Mouse (Mus musculus) adrenal gland, adult (tissue): ENCODE measurements at regions not wholly inside any gene's neighbourhood (a gene's known extent, or its start where the extent isn't known, plus 50 kb on each side); places are given as distances from the start of the nearest gene placed in this dataset.

Experiments
- DNase-seq, 2 experiments: peaks; one replicate each; pipeline ENCODE4 v3.0.0; 2022 to 2023; ENCODE audit warnings: low spot score in 1 of 2; ENCODE audit not compliant: inconsistent age in 2 of 2

GRCm38 (mm10) chr15:68457239-68457638 lies 1956.5 kb upstream of the Lrrc6 start:
- DNase-seq, result no peak

GRCm38 (mm10) chr15:68451971-68452370 lies 1951.3 kb upstream of the Lrrc6 start:
- no peak for DNase-seq

- DNase-seq, result no peak
Observed at GRCm38 (mm10) chr15:68445341-68445740, 1944.6 kb upstream of the Lrrc6 start.

GRCm38 (mm10) chr15:68440636-68441035 lies 1939.9 kb upstream of the Lrrc6 start:
- no peak for DNase-seq

- no peak for DNase-seq
Observed at GRCm38 (mm10) chr15:68435961-68436360, 1935.3 kb upstream of the Lrrc6 start.

- DNase-seq, result no peak
Observed at GRCm38 (mm10) chr15:68431251-68431650, 1930.5 kb upstream of the Lrrc6 start.

GRCm38 (mm10) chr15:68430486-68430885 lies 1929.8 kb upstream of the Lrrc6 start:
- DNase-seq, result peak in 1 of 2 experiments; percentile 61

- peak; percentile 20 to 83 for DNase-seq
Observed at GRCm38 (mm10) chr15:68428444-68429228, 1927.9 kb upstream of the Lrrc6 start.

- DNase-seq, result no peak
Observed at GRCm38 (mm10) chr15:68417142-68417541, 1916.4 kb upstream of the Lrrc6 start.

- DNase-seq, result peak; percentile 22 to 76
Observed at GRCm38 (mm10) chr15:68415401-68415925, 1914.8 kb upstream of the Lrrc6 start.

GRCm38 (mm10) chr15:68414047-68414446 lies 1913.3 kb upstream of the Lrrc6 start:
- no peak for DNase-seq

- no peak for DNase-seq
Observed at GRCm38 (mm10) chr15:68412697-68413096, 1912.0 kb upstream of the Lrrc6 start.

GRCm38 (mm10) chr15:68412156-68412555 lies 1911.4 kb upstream of the Lrrc6 start:
- no peak for DNase-seq

GRCm38 (mm10) chr15:68403554-68404070 lies 1902.9 kb upstream of the Lrrc6 start:
- DNase-seq, result no peak

GRCm38 (mm10) chr15:68401726-68402125 lies 1901.0 kb upstream of the Lrrc6 start:
- DNase-seq, result no peak

GRCm38 (mm10) chr15:68401006-68401405 lies 1900.3 kb upstream of the Lrrc6 start:
- DNase-seq, result no peak

GRCm38 (mm10) chr15:68396566-68396965 lies 1895.9 kb upstream of the Lrrc6 start:
- DNase-seq, result no peak

- DNase-seq, result peak; percentile 23 to 69
Observed at GRCm38 (mm10) chr15:68394749-68395148, 1894.0 kb upstream of the Lrrc6 start.

GRCm38 (mm10) chr15:68394157-68394556 lies 1893.4 kb upstream of the Lrrc6 start:
- DNase-seq, result no peak

- peak in 1 of 2 experiments; percentile 47 for DNase-seq
Observed at GRCm38 (mm10) chr15:68391737-68392136, 1891.0 kb upstream of the Lrrc6 start.

GRCm38 (mm10) chr15:68389855-68390254 lies 1889.1 kb upstream of the Lrrc6 start:
- DNase-seq, result no peak

GRCm38 (mm10) chr15:68387349-68388065 lies 1886.8 kb upstream of the Lrrc6 start:
- DNase-seq, result no peak
